Comparison of ENCODE assay signal across 26 mouse cellular contexts in genomic region chr6:98954439-98954838, GRCm38 (mm10).
DNase-seq lines count a peak whose midpoint lies in the region; TF ChIP-seq lines count a peak whose summit lies in the region.
"Had no signal": no experiment of that assay in that cellular context is flagged by ENCODE, and none has a peak within 500 bp of the region (broad histone marks: within the 10 kb centered on the region; RNA-seq: fewer than 3 reads in every experiment).

No protein-coding gene starts in this region.

- H3K9me3 ChIP-seq in heart, embryonic 10.5 days = no peaks in the 10 kb centered on the region
- H3K9me3 ChIP-seq: embryonic facial prominence, embryonic 12.5 days; embryonic facial prominence, embryonic 15.5 days; forebrain, embryonic 13.5 days; heart, embryonic 12.5 days; heart, embryonic 15.5 days; hindbrain, embryonic 10.5 days; hindbrain, embryonic 13.5 days; intestine, embryonic 15.5 days had no signal

- peaks cover 17% of the 10 kb centered on the region for H3K79me2 ChIP-seq in C2C12 (ENCODE audit: control insufficient read depth, insufficient read depth)

- peaks cover 34% of the 10 kb centered on the region for H3K4me1 ChIP-seq in heart, embryonic 10.5 days

- peaks cover 4% of the 10 kb centered on the region for H3K79me3 ChIP-seq in C2C12 (ENCODE audit: low read depth)

- peaks cover 29% of the 10 kb centered on the region for H3K36me3 ChIP-seq in heart, embryonic 10.5 days
- peaks cover 38% of the 10 kb centered on the region for H3K36me3 ChIP-seq in C2C12 (ENCODE audit: control insufficient read depth, insufficient read depth)
- H3K36me3 ChIP-seq: hindbrain, embryonic 13.5 days had no signal

- TF ChIP-seq CTCF in C2C12 (IDR thresholded peaks at IDR 0.05; ENCODE audit: control insufficient read depth, insufficient read depth, insufficient read length) = no peak

- H3K4me3 ChIP-seq in heart, embryonic 10.5 days = no peak overlapping the region
- no peak overlapping the region for H3K4me3 ChIP-seq in C2C12 (ENCODE audit: insufficient read depth, poor library complexity, severe bottlenecking)
- H3K4me3 ChIP-seq: embryonic facial prominence, embryonic 12.5 days; embryonic facial prominence, embryonic 15.5 days; forebrain, embryonic 13.5 days; gastrocnemius, adult 2 months; heart, embryonic 12.5 days; heart, embryonic 15.5 days; hindbrain, embryonic 10.5 days; hindbrain, embryonic 13.5 days; intestine, embryonic 15.5 days had no signal

- WGBS in heart, embryonic 10.5 days = 94% methylated on average over 5 of the region's 5 CpGs

- no peaks in the 10 kb centered on the region for H3K27me3 ChIP-seq in heart, embryonic 10.5 days (ENCODE audit: insufficient read depth, poor library complexity, severe bottlenecking)
- no peaks in the 10 kb centered on the region for H3K27me3 ChIP-seq in C2C12 (ENCODE audit: control insufficient read depth, insufficient read depth, insufficient read length)
- H3K27me3 ChIP-seq: embryonic facial prominence, embryonic 12.5 days; embryonic facial prominence, embryonic 15.5 days; heart, embryonic 12.5 days; heart, embryonic 15.5 days; intestine, embryonic 15.5 days had no signal

- no peak overlapping the region for H3ac ChIP-seq in C2C12 (ENCODE audit: control insufficient read depth, insufficient read length, low read depth)

- no peak overlapping the region for H3K27ac ChIP-seq in heart, embryonic 10.5 days
- H3K27ac ChIP-seq: embryonic facial prominence, embryonic 12.5 days; embryonic facial prominence, embryonic 15.5 days; forebrain, embryonic 13.5 days; gastrocnemius, adult 2 months; heart, embryonic 15.5 days; hindbrain, embryonic 10.5 days; hindbrain, embryonic 13.5 days; intestine, embryonic 15.5 days had no signal

- peak; percentile 8 to 19 for DNase-seq in adrenal gland, postnatal 36 days
- no peak for DNase-seq in adrenal gland, postnatal 4 days (ENCODE audit: low spot score in 2 of 2)
- peak; percentile 68 for DNase-seq in heart, adult 11 months
- DNase-seq in heart, embryonic 10.5 days (ENCODE audit: low spot score) = no peak
- DNase-seq in embryo, embryonic 11 days = no peak
- DNase-seq in layer of hippocampus, adult 9-10 months (ENCODE audit: low spot score) = no peak
- DNase-seq: adrenal gland, postnatal 14 days; cerebellum, adult 18-20 months; cerebellum, adult 9-10 months; cerebellum, postnatal 14 days; forebrain, postnatal 0 days; gastrocnemius, adult 2 months; gastrocnemius, postnatal 25 days; heart, postnatal 10 days; heart, postnatal 36 days; kidney, adult 11 months; kidney, adult 8-10 months had no signal

TF ChIP-seq in C2C12, 6 proteins besides CTCF, POLR2A, EP300 and RAD21:
- TF ChIP-seq MYOG (IDR thresholded peaks at IDR 0.05; ENCODE audit: control insufficient read depth, extremely low read depth, insufficient read length) = no peak
- peak; percentile 52 for TF ChIP-seq MYOD1 (IDR thresholded peaks at IDR 0.05; ENCODE audit: control insufficient read depth, insufficient read length, low read depth)
- TF ChIP-seq MAX (IDR thresholded peaks at IDR 0.05) = no peak
- TF ChIP-seq FOSL1 (IDR thresholded peaks at IDR 0.05; ENCODE audit: insufficient read depth, low read length, poor library complexity, severe bottlenecking) = peak; percentile 16
- peak; percentile 43 for TF ChIP-seq CEBPB (IDR thresholded peaks at IDR 0.05; ENCODE audit: low read depth)
- no peak for TF ChIP-seq USF1 (IDR thresholded peaks at IDR 0.05; ENCODE audit: low read depth)

Comparison
In these comparisons a context has a peak if more than half of its experiments do, and no peak if none do; other contexts are left out.
1. DNase-seq: peak in adrenal gland, postnatal 36 days (2 of 2) and heart, adult 11 months (single experiment); none in adrenal gland, postnatal 4 days (0 of 2), heart, embryonic 10.5 days (single experiment), embryo, embryonic 11 days (single experiment) and layer of hippocampus, adult 9-10 months (single experiment).